Mouse (Mus musculus) CD4-positive helper T cell, adult 2 months (primary cell): ENCODE measurements around the gene Odf2.
"Not testable (repeated sequence)": the region's sequence is repeated elsewhere in the genome, so short reads cannot be mapped to it uniquely, and the experiment has no call there.

Experiments
- DNase-seq: peaks from one replicate; pipeline ENCODE4 v3.0.0-alpha.2; 2012; ENCODE audit warnings: low read depth, missing footprints, low spot score

The Odf2 gene

GRCm38 (mm10) chr2:29869646-29870451, 19.2 kb upstream of the Odf2 start:
- peak; percentile 71 for DNase-seq

DNA sequence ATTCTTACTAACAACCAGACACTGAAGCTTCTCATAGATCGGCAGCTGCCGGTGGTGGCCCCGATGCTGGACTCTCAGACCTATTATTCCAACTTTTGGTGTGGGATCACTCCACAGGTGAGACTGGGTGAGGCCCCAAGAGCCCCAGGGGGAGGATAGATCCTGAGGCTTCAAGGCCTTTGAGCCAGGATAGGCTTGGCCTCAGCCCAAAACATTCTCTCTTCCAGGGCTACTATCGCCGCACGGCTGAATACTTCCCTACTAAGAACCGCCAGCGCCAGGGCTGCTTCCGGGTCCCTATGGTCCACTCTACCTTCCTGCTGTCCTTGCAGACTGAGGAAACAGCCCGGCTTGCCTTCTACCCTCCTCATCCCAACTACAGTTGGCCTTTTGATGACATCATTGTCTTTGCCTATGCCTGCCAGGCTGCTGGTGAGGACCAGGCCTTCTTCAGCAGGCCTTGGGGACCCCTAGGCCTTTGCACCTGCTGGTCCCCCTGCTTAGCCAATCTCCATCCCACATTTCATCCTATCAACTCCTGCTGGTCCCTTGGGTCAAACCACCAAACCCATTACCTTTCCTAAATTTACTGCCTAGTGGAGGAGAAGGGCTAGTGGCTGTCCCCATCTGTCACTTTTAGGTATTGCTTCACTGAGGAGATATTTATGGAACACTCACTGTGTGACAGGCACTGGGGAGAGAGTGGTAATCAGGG, 16.3 kb upstream of the Odf2 start:
- DNase-seq: no peak

- no peak for DNase-seq
These were observed 15.2 kb upstream of the Odf2 start for GRCm38 (mm10) chr2:29873801-29874200.

DNA sequence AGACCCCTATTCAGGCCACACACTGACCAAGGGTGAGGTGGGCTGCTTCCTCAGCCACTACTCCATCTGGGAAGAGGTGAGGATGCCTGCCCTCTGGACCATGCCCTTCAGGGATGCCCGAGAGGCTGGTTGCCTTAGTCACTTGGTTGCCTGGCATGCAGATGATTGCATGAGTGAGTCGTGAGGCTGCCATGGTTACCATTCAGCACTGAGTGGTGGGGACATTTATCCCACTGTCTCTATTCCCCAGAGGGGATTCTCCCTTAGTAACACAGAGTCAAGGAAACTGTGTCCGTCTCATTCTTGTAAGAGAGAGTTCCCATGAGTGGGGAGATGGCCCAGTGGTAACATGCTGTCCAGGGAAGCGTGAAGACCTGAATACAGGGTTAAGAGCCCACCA, 11.0 kb upstream of the Odf2 start:
- no peak for DNase-seq

GRCm38 (mm10) chr2:29879191-29879590, 9.8 kb upstream of the Odf2 start:
- no peak for DNase-seq

DNA sequence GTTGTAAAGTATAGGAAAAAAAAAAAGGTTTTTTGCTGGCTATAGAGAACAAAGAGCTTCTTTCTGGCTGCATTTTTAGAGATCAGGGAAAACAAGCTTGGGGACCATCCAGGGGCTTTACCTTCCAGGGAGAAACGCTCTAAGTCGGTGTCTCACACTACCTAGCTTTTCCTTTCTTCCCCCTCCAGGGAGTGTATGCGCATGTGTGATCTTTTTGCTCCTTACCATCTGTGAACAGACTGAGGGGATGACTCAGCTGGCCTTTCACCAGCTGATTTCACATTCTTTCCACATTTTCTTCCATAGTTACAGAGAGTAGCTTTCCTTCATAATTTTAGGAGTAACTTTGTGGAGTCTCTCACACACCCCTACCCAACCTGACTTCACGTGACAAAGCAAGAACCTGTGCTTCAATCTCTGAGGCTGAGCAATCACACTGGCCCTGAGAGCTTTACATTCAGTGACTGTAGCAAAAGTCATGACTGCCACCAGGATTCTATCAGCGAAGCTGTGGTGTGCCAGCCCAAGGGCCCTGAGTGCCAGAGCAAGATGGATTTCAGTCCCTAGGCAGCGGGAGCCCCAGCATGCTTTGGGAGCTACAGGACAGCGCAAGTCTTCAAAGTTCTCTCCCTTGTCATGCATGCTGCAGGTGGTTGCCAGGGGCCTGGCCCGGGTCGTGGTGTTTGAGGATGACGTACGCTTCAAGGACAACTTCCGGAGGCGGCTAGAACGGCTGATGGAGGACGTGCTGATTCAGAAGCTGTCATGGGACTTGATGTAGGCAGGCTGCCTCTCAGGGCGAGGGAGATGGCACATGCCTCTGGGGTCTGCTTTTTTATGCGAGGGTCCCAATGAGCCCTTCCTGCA, 8.8 kb upstream of the Odf2 start:
- no peak for DNase-seq

GRCm38 (mm10) chr2:29886659-29887292, 2.2 kb upstream of the Odf2 start:
- DNase-seq: not testable (repeated sequence)

DNA sequence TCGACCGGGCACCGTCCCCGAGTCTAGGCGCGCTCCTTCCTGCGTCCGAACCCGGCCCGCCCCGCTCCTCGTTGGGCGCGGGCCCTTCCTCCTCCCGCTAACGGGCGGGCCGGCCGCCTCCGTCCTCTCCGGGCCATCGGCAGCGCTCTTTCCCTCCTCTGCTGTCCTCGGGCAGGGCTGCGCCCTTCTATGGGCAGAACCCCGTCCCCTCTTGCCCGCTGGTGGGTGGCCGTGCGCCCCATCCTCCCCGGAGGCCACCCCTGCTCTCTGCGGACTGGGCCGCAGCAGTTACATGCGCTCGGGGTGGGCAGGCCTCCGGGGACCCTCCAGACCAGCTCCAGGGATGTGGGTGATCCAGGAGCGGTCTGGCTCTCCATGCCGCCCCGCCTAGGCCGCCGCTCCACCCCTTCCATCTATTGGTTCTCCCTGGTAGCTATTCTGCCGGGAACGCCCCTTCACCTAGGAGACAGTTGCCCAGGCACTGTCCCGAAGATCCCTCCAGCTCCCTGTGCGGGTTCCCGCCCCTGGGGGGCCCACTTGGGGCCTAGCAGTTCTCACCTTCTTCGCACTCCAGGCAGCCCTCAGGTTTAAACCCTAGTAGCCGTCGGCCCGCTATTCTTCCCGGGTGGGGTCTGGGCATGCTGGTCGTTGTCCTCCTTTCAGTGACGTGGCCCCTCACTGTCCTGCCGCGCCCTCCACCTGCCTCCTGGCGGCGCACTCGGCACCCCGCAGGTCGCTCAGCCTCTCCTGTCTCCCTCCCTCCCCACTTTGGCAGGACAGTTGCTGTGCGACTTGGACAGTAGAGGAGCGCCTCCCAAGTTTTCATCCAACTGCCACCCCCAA, 1.2 kb downstream of the Odf2 start:
- DNase-seq: peak; percentile 75

DNA sequence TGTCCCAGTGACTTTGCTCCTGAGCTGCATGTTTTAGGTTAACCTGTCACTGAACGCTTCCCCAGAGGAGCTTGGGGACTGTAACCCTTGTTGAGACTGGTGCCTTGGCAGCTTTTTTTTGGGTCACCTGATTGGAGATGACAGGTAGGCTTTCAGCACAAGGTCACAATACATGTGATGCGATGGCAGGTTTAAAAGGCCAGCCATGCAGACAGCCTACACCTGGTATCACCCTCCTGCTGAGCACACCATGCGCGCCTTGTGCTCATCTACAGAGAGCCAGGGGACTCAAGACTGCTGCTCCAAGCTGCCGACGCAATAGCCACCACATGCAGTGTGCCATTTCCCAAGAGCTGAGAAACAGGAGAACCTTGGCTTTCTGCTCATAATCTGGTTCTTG, 2.8 kb downstream of the Odf2 start:
- no peak for DNase-seq

DNA sequence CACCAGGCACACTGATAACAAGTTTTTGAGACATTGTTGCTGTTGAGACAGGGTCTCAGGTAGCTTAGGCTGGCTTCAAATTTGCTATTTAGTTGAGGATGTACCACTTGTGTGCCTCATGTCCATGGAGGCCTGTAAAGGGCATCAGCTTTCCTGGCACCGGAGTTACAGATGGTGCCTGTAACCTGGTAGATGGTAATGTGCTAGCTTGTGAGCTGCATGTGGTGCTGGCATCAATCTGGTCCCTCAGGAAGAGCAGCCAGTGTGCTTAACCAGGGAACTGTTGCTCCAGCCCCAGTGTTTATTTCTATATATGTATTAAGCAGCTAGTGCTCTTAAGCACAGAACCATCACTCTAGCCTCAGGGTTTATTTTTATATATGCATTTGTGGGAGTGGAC, 7.0 kb downstream of the Odf2 start:
- no peak for DNase-seq

DNA sequence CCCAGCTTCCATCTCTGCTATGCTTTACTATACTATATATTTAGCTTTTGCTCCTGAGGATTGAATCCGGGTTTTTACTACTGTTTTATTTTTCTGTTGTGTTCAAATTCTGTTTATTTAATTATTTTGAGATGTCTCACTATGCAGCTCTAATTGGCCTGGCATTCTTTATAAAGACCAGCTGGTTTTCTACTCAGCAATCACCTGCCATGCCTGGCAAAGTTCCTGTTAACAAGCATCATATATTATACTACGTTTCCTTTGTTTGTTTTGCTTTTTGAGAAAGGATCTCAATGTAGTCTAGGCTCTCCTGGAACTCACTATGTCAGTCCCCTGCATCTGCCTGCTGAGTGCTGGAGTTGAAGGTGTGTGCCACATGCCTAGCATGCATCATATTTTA, 8.3 kb downstream of the Odf2 start:
- DNase-seq: no peak

DNA sequence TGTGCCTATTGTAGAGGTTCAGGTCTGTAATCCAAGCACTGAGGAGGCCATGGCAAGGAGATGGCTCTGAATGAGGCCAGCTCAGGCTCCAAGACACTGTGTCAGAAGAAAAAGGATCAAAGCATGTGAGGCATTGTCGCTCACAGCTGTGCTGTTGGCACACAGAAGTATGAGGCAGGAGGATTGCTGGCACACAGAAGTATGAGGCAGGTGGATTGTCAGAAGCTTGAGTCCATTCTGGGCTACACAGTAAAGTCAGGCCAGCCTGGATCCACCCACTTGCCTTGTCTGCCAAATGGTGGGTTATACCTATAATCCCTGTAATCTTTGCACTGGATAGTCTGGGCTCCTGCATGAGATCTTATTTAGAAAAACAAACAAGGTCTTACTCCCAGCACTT, 9.1 kb downstream of the Odf2 start:
- no peak for DNase-seq

- no peak for DNase-seq
These were observed 13.2 kb downstream of the Odf2 start for GRCm38 (mm10) chr2:29902194-29902593.

DNA sequence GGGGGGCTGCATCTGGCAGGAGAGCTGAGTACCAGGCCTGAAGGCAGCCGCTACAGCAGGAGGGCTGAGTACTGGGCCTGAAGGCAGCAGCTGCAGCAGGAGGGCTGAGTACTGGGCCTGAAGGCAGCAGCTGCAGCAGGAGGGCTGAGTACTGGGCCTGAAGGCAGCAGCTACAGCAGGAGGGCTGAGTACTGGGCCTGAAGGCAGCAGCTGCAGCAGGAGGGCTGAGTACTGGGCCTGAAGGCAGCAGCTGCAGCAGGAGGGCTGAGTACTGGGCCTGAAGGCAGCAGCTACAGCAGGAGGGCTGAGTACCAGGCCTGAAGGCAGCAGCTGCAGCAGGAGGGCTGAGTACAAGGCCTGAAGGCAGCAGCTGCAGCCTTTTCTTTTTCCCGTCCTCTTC, 19.1 kb downstream of the Odf2 start:
- DNase-seq: not testable (repeated sequence)

- DNase-seq: no peak
These were observed 21.0 kb downstream of the Odf2 start for GRCm38 (mm10) chr2:29910042-29910441.

DNA sequence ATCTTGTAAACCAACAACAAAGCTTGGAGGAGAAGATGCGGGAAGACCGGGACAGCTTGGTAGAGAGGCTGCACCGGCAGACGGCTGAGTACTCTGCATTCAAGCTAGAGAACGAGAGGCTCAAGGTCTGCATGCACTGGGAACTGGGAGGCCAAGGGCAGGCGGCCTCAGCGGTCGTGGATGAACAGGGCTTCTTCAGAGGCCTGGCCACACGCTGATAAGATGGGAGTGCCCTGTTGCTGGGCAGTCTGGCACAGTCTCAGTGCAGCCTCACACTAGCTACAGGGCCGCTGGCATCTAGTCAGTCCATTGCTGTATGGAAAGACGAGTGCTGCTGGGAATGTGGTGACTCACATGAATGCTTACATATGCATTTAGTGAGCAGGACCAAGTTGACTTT, 28.6 kb downstream of the Odf2 start:
- no peak for DNase-seq

DNA sequence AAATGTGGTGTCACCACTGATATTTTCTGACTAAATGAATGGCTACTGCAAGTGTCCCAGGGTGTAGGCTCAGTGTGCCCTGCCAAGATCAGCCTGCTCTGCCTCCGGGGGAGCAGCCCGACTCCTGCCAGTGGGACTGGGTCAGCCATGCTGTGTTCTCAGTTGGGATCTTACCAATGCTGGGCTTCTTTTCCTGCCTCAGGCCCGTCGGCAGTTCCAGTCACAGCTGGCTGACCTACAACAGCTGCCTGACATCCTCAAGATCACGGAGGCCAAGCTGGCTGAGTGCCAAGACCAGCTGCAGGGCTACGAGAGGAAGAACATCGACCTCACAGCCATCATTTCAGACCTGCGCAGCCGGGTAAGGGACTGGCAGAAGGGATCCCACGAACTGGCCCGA, 33.0 kb downstream of the Odf2 start:
- DNase-seq: no peak

DNA sequence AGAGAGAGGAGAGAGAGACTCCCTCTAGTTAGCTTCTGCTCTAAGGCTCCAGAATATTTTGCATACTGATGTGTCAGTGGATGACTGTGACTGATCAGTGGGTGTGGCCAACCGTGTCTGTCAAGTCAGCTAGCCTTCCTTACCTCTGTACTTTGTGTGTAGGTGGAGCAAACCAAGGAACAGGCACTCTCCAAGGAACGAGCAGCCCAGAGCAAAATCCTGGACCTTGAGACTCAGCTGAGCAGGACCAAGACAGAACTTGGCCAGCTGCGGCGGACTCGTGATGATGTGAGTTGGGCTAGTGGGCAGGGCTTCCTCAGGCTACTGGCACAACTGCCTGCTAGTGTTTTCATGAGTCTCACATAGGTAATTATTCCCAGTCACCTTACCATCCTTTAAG, 37.5 kb downstream of the Odf2 start:
- no peak for DNase-seq

GRCm38 (mm10) chr2:29930506-29930905, 41.5 kb downstream of the Odf2 start:
- DNase-seq: no peak

- DNase-seq: no peak
These were observed 42.2 kb downstream of the Odf2 start for GRCm38 (mm10) chr2:29931194-29931593.
